Mouse (Mus musculus): Measurements from ENCODE around the gene Klk6. TPM values are rescaled to one million over a fixed set of nuclear protein-coding genes. Genes with fewer than 3 reads are reported as not detected.

Klk6 gene
- polyA plus RNA-seq (2014; fragmentation: Nextera tagmentation; extraction: Ambion mirVana) = 0.29 TPM in 1 of 2 replicates, not detected in the other

DNA sequence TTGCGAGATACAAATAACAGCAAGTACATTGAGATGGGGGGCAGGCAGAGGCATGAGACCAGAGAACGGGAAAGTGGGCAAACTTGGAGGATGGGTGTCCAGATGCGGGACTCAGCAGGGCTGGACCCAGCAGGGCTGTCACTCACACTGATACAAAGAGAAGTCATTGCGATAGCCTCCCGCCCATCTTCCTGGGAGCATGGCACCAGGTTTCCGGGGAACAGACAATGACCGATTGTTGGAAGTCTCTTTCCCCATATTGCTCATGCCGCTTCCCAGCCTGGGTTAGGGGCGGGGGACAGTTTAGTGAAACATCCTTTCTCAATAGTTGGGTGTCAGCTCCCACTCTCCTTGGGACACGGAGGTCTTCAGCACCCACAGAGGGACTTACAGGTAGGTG is at the start of gene Klk6:
TSS of gene Klk6 (plus strand) at position 301 of the 400 bp plus-strand sequence.
- Histone ChIP-seq H3K27me3 (ENCODE audit: control insufficient read depth, insufficient read depth, low read length) (no peaks in the 10 kb centered on the region), H3K9ac (replicated peaks; ENCODE audit: low read length) (no peak within 1 kb of the TSS), H3K4me2 (ENCODE audit: low read depth, low read length) (no peak within 1 kb of the TSS), H3K9me3 (replicated peaks; ENCODE audit: control insufficient read depth, low read length) (no peaks in the 10 kb centered on the region), H3K27ac (replicated peaks; ENCODE audit: low read depth, low read length) (no peak within 1 kb of the TSS), H3K36me3 (replicated peaks; ENCODE audit: control insufficient read depth, insufficient read depth, low read depth, low read length) (no peaks in the 10 kb centered on the region), H3K4me3 (ENCODE audit: low read depth, low read length) (no peak within 1 kb of the TSS), H3K4me1 (ENCODE audit: control insufficient read depth, insufficient read depth, low read length) (no peaks in the 10 kb centered on the region)
- ATAC-seq (replicated peaks; ENCODE audit: insufficient number of reproducible peaks, low FRiP score, low TSS enrichment, low read depth) (no peak), DNase-seq (ENCODE audit: low spot score) (no peak)
- WGBS = 60% methylated on average over 10 of the region's 10 CpGs

DNA sequence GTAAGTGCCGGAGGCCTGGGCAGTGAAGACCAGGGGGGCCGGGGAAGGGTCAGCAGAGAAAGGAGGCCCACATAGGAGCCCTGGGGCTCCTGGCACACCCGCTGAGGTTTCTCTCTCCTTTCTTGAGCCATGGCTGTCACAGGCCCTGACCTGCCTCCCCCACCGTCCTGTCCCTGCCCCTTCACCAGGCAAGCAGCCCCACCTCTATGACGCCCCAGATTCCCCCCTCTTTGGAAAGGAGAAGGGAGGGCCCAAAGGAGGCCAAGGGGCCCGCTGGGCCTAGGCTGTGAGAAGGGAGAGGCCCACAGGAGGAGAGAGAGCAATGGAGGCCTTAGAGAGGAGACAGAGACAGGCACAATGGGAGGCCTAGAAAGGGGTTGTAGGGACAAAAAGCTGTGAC is 49.5 kb upstream of the Klk6 start:
- DNase-seq (ENCODE audit: low spot score) (no peak), ATAC-seq (replicated peaks; ENCODE audit: insufficient number of reproducible peaks, low FRiP score, low TSS enrichment, low read depth) (no peak)
- Histone ChIP-seq H3K4me1 (ENCODE audit: control insufficient read depth, insufficient read depth, low read length) (no peaks in the 10 kb centered on the region), H3K9me3 (replicated peaks; ENCODE audit: control insufficient read depth, low read length) (no peaks in the 10 kb centered on the region), H3K27ac (replicated peaks; ENCODE audit: low read depth, low read length) (0 out of 2 replicates have a peak overlapping the region, but pooled peaks have one; percentile 20), H3K9ac (replicated peaks; ENCODE audit: low read length) (no peak overlapping the region), H3K4me2 (ENCODE audit: low read depth, low read length) (no peak overlapping the region), H3K4me3 (ENCODE audit: low read depth, low read length) (no peak overlapping the region), H3K27me3 (ENCODE audit: control insufficient read depth, insufficient read depth, low read length) (no peaks in the 10 kb centered on the region), H3K36me3 (replicated peaks; ENCODE audit: control insufficient read depth, insufficient read depth, low read depth, low read length) (no peaks in the 10 kb centered on the region)
- WGBS = 34% methylated on average over 6 of the region's 6 CpGs

DNA sequence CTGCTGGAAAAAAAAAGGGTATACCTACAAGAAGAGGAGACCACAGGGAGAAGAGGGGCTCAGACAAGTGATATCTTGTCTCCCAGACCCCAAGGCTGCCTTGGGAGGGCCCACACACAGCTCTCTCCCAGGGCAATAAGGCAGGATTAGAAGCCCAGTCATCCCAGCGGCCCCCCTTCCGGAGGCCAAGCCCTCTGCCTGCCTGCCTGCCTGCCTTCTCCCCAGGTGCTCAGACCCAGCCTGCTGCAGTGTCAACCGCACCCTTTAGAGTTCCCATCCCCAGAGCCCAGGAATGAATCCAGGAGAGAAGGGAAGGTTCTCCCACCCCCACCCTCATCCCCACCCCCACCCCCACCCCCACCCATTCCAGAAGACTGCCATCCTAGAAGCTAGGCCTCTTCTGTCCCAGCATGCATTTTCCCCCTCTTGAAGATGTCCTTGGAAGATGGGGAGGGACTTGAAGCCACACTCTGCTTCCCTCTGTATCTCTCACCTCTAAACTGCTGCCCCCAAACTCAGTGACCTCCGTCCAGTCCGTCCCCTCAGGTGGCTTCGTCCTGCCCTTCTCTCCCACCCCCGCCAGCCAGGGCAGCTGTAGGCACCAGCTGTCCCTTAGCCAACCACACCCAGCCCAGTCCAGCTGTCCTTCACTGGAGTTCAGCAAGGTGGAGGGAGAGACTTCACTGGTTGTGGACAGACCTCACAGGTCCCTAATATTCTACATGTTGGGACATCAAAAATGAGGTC is 48.8 kb upstream of the Klk6 start:
- Histone ChIP-seq H3K9me3 (replicated peaks; ENCODE audit: control insufficient read depth, low read length) (no peaks in the 10 kb centered on the region), H3K27ac (replicated peaks; ENCODE audit: low read depth, low read length) (no peak overlapping the region), H3K9ac (replicated peaks; ENCODE audit: low read length) (no peak overlapping the region), H3K36me3 (replicated peaks; ENCODE audit: control insufficient read depth, insufficient read depth, low read depth, low read length) (no peaks in the 10 kb centered on the region), H3K4me1 (ENCODE audit: control insufficient read depth, insufficient read depth, low read length) (no peaks in the 10 kb centered on the region), H3K4me2 (ENCODE audit: low read depth, low read length) (no peak overlapping the region), H3K27me3 (ENCODE audit: control insufficient read depth, insufficient read depth, low read length) (no peaks in the 10 kb centered on the region), H3K4me3 (ENCODE audit: low read depth, low read length) (no peak overlapping the region)
- ATAC-seq (replicated peaks; ENCODE audit: insufficient number of reproducible peaks, low FRiP score, low TSS enrichment, low read depth) (no peak), DNase-seq (ENCODE audit: low spot score) (no peak)
- WGBS = 36% methylated on average over 7 of the region's 7 CpGs

DNA sequence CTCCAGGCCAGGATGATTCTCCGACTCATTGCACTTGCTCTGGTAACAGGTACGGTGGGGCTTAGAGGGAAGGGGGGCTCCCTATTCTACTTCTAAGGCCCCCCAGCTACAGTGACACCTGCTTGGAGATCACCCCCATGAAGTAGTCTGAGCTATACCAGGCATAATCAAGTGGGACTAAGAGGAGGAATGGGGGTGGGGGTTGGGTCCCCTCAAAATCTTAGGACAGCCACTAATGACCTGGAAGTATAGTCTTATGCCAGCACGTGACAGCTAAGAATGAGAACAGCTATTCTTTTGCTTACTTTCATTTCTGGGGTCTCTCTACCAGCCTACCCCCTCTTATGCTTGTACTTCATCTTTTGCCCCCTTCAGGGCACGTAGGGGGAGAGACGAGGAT is 47.8 kb upstream of the Klk6 start:
- no peak for DNase-seq (ENCODE audit: low spot score)
- H3K9me3 ChIP-seq (replicated peaks; ENCODE audit: control insufficient read depth, low read length) = no peaks in the 10 kb centered on the region

DNA sequence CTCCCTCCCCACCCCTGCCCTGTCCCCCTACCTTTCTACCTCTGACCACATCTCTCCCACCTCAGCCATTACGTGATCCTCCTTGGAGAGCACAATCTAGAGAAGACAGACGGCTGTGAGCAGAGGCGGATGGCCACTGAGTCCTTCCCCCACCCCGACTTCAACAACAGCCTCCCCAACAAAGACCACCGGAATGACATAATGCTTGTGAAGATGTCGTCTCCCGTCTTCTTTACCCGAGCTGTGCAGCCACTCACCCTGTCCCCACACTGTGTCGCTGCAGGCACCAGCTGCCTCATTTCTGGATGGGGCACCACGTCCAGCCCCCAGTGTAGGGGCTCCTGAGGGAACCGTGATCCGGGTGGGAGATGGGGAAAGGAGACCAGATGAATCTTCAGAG is 46.9 kb upstream of the Klk6 start:
- H3K9ac ChIP-seq (replicated peaks; ENCODE audit: low read length) = no peak overlapping the region
- no peak for ATAC-seq (replicated peaks; ENCODE audit: insufficient number of reproducible peaks, low FRiP score, low TSS enrichment, low read depth)
- WGBS = 85% methylated on average over 12 of the region's 12 CpGs

More for the DNA sequence above, 47.8 kb upstream of the Klk6 start:
- no peak overlapping the region for H3K9ac ChIP-seq (replicated peaks; ENCODE audit: low read length)
- WGBS = 78% methylated on average over 5 of the region's 5 CpGs
- H3K4me3 ChIP-seq (ENCODE audit: low read depth, low read length) = no peak overlapping the region
- no peak overlapping the region for H3K27ac ChIP-seq (replicated peaks; ENCODE audit: low read depth, low read length)
- H3K36me3 ChIP-seq (replicated peaks; ENCODE audit: control insufficient read depth, insufficient read depth, low read depth, low read length) = no peaks in the 10 kb centered on the region
- no peaks in the 10 kb centered on the region for H3K4me1 ChIP-seq (ENCODE audit: control insufficient read depth, insufficient read depth, low read length)
- no peaks in the 10 kb centered on the region for H3K27me3 ChIP-seq (ENCODE audit: control insufficient read depth, insufficient read depth, low read length)
- no peak overlapping the region for H3K4me2 ChIP-seq (ENCODE audit: low read depth, low read length)
- no peak for ATAC-seq (replicated peaks; ENCODE audit: insufficient number of reproducible peaks, low FRiP score, low TSS enrichment, low read depth)

DNA sequence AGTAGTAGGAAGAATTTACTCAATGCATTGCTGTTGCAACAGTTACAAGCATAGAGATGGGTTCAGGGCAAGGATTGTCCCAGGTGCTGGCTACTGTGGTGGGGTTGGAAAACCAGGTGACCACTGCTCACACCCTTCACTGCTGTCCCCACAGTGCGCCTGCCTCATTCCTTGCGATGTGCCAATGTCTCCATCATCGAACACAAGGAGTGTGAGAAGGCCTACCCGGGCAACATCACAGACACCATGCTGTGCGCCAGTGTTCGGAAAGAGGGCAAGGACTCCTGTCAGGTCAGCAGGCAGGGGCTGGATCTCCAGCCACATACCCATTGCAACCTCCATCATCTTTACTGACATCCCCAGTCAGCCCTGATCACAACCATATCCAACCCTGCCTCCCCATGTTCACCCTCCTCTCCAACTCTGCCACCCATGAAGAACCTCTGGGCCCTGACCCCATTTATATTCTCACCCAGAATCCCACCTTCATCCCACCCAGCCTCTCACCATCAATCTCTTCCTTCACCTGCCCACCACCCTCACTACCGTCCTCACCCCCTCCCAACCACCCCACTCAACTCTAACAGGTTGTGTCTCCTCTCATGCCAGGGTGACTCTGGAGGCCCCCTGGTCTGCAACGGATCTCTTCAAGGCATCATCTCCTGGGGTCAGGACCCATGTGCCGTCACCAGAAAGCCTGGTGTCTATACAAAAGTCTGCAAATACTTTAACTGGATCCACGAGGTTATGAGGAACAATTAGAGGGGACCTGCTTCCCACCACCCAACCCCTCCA is 45.9 kb upstream of the Klk6 start:
- Histone ChIP-seq H3K9me3 (replicated peaks; ENCODE audit: control insufficient read depth, low read length) (no peaks in the 10 kb centered on the region), H3K9ac (replicated peaks; ENCODE audit: low read length) (no peak overlapping the region), H3K27ac (replicated peaks; ENCODE audit: low read depth, low read length) (no peak overlapping the region), H3K4me3 (ENCODE audit: low read depth, low read length) (no peak overlapping the region), H3K36me3 (replicated peaks; ENCODE audit: control insufficient read depth, insufficient read depth, low read depth, low read length) (no peaks in the 10 kb centered on the region), H3K4me2 (ENCODE audit: low read depth, low read length) (no peak overlapping the region), H3K27me3 (ENCODE audit: control insufficient read depth, insufficient read depth, low read length) (no peaks in the 10 kb centered on the region), H3K4me1 (ENCODE audit: control insufficient read depth, insufficient read depth, low read length) (no peaks in the 10 kb centered on the region)
- DNase-seq (ENCODE audit: low spot score) = no peak
- ATAC-seq (replicated peaks; ENCODE audit: insufficient number of reproducible peaks, low FRiP score, low TSS enrichment, low read depth) = no peak
- WGBS = 86% methylated on average over 10 of the region's 10 CpGs

More for the DNA sequence above, 46.9 kb upstream of the Klk6 start:
- no peak overlapping the region for H3K4me3 ChIP-seq (ENCODE audit: low read depth, low read length)
- H3K9me3 ChIP-seq (replicated peaks; ENCODE audit: control insufficient read depth, low read length) = no peaks in the 10 kb centered on the region
- no peaks in the 10 kb centered on the region for H3K36me3 ChIP-seq (replicated peaks; ENCODE audit: control insufficient read depth, insufficient read depth, low read depth, low read length)
- H3K4me1 ChIP-seq (ENCODE audit: control insufficient read depth, insufficient read depth, low read length) = no peaks in the 10 kb centered on the region
- no peak overlapping the region for H3K4me2 ChIP-seq (ENCODE audit: low read depth, low read length)
- no peaks in the 10 kb centered on the region for H3K27me3 ChIP-seq (ENCODE audit: control insufficient read depth, insufficient read depth, low read length)
- H3K27ac ChIP-seq (replicated peaks; ENCODE audit: low read depth, low read length) = no peak overlapping the region
- no peak for DNase-seq (ENCODE audit: low spot score)

DNA sequence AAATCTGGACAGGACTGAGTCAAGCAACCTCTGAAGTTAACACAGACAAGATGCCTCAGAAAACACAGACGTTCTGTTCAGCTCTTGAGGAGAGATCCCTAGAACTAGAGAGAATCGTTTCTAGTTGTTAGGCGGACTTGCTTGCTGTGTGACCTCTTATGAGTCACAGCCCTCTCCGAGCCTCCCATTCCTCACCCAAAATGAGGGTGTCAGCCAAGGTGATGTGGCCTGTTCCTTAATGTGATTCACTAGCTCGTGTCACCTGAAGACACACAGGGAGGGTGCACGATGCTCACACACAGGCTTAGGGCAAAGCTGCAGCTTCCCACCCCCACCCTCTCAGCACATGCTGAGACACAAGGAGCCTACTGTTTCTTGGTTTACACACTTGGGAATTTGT is 44.1 kb upstream of the Klk6 start:
- WGBS = 57% methylated on average over 6 of the region's 6 CpGs
- Histone ChIP-seq H3K4me1 (ENCODE audit: control insufficient read depth, insufficient read depth, low read length) (no peaks in the 10 kb centered on the region), H3K27ac (replicated peaks; ENCODE audit: low read depth, low read length) (no peak overlapping the region), H3K27me3 (ENCODE audit: control insufficient read depth, insufficient read depth, low read length) (no peaks in the 10 kb centered on the region), H3K9me3 (replicated peaks; ENCODE audit: control insufficient read depth, low read length) (no peaks in the 10 kb centered on the region), H3K4me3 (ENCODE audit: low read depth, low read length) (no peak overlapping the region), H3K9ac (replicated peaks; ENCODE audit: low read length) (no peak overlapping the region), H3K36me3 (replicated peaks; ENCODE audit: control insufficient read depth, insufficient read depth, low read depth, low read length) (no peaks in the 10 kb centered on the region), H3K4me2 (ENCODE audit: low read depth, low read length) (no peak overlapping the region)
- ATAC-seq (replicated peaks; ENCODE audit: insufficient number of reproducible peaks, low FRiP score, low TSS enrichment, low read depth) = no peak
- DNase-seq (ENCODE audit: low spot score) = no peak

DNA sequence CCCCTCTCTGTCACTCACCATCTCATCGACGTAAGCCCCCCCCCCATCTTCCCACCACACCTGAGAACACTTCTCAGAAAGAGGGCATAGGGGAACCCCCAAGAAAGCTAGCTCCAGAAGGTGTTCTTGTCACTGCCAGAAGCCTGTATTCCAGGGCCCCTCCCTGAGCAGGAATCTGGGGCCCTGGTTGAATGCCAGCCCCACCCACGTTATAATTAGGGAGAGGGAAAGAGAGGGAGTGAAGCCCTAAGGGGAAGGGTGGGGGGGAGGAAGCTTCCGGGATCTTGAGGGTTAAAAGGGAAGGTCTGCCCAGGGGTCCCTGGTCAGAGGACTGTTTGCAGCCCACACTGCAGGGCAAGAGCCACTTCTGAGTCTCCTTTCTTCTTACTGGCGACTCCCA is 43.6 kb upstream of the Klk6 start, which contains the start of gene Klk10:
TSS of gene Klk10 (plus strand) at position 290 of the 400 bp plus-strand sequence.
- no peaks in the 10 kb centered on the region for H3K9me3 ChIP-seq (replicated peaks; ENCODE audit: control insufficient read depth, low read length)
- DNase-seq (ENCODE audit: low spot score) (no peak), ATAC-seq (replicated peaks; ENCODE audit: insufficient number of reproducible peaks, low FRiP score, low TSS enrichment, low read depth) (no peak)
- WGBS = 41% methylated on average over 5 of the region's 5 CpGs
- no peak within 1 kb of the TSS for H3K9ac ChIP-seq (replicated peaks; ENCODE audit: low read length)
- H3K27ac ChIP-seq (replicated peaks; ENCODE audit: low read depth, low read length) = no peak within 1 kb of the TSS
- no peak within 1 kb of the TSS for H3K4me3 ChIP-seq (ENCODE audit: low read depth, low read length)
- no peaks in the 10 kb centered on the region for H3K4me1 ChIP-seq (ENCODE audit: control insufficient read depth, insufficient read depth, low read length)
- H3K36me3 ChIP-seq (replicated peaks; ENCODE audit: control insufficient read depth, insufficient read depth, low read depth, low read length) = no peaks in the 10 kb centered on the region
- no peaks in the 10 kb centered on the region for H3K27me3 ChIP-seq (ENCODE audit: control insufficient read depth, insufficient read depth, low read length)
- H3K4me2 ChIP-seq (ENCODE audit: low read depth, low read length) = no peak within 1 kb of the TSS
